Mouse (Mus musculus): ENCODE data around the gene Efcab5.
"Not testable (repeated sequence)": the region's sequence is repeated elsewhere in the genome, so short reads cannot be mapped to it uniquely, and the experiment has no call there.

Efcab5 gene

DNA sequence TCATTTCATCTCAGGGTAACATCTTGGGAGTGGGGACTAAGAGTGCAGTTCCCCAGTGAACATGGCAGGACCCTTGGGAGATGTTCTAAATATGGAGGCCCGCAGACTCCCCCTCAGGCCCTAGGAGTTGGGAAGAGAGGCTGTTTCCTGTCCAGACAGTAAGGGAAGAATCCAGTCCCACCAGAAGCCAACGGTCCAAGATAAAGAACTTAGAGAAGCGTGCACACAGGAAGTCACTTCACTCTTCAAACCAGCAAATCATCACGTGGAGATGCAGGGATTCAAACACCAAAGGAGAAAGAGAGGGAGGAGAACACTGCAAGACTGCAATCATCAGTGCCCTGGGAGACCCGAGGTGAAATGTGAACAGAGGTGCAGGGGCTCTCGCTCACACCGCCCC, 91.8 kb downstream of the Efcab5 start:
- no peak for DNase-seq (ENCODE audit: low read depth, low spot score)

DNA sequence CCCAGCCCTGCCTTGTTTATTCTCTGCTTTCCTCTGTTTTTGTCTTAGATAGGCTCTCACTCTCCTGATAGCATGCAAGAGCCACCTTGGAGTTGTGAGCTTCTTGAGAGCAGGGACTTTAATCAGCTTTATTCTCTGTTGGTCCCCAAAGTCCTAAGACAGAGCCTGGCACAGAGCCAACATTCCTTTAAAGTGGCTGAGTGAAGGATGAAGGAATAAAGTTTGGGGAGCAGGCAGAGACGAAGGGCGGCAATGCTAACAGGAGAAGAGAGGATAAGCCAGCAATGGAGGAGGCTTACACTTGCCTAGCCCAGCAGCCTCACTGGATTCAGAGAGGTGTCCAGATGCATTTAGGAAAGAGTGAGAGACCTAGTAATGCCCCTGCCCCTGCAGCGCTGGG, 92.2 kb downstream of the Efcab5 start:
- no peak for DNase-seq (ENCODE audit: low read depth, low spot score)

DNA sequence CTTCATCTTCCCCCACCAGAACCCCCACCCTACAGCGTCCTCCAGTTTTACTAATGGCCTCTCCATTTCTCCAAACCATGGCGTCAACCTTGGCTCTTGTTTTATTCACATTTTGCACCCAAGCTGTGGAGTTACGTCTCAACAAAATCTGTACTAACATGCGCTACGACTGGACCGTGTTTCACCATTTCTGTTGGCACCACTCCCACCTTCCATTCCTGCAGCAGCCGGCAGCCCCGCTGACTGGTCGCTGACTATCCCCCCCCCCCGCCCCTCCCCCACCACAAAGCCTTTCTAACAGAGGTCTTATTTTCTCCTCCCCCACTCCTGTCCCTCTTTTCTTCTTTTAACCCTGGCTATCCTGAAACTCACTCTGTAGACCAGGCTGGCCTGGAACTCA, 93.6 kb downstream of the Efcab5 start:
- no peak for DNase-seq (ENCODE audit: low read depth, low spot score)

DNA sequence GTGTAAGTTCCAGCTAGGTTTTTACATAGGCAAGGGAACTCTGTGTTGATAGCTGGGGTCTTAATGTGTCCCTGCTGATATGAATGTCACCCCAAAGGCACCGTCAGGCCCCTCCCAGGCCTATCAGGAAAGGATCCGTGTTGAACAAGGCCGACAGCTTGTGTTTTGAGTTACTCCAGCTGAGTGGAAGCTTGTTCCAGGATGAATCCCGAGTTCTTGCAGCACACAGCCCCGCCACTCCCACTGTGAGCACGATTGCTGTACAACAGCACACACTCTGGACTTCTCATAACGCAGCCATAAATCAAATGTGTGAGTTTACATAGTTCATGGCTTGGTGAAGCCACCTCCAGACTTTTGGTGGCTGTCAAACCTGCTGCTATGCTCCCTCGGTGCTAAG, 94.6 kb downstream of the Efcab5 start:
- no peak for DNase-seq (ENCODE audit: low read depth, low spot score)

DNA sequence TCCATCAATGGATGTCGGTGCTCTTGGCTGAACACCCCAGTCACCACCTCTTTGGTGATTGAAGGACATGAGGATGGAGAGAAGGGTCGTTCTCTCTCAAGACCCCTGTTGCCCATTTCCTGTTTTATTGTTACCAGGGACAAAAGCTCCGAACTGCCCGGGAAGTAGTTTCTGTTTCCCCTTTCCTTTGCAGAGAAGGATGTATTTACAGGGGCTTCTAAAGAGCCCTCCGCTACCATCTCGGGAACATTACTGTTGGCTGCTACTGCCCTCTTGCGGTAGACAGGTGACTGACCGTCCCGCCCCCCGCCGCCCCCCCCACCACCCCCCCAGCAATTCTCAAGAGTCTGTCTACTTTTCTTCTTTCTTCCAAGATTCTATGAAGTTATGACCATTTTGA, 95.6 kb downstream of the Efcab5 start:
- DNase-seq (ENCODE audit: low read depth, low spot score), result no peak

DNA sequence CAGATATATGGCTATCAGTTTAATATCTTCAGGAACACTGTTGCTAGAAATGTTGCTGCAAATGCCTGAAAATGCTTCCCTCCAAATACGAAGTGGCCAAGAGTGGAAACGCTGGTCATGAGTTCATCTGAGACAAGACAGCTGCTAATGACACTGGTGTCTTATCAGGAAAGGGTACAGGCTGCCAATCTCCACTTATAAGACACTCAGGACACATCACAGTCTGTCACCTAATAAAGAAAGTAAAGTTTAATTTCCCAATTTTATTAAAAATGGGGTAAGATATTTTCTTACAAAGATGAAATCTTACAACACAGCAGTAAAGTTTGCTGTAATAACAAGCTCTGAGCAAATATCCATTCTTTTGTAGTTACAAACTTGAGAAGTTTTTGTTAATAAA, 99.6 kb downstream of the Efcab5 start:
- no peak for DNase-seq (ENCODE audit: low read depth, low spot score)

DNA sequence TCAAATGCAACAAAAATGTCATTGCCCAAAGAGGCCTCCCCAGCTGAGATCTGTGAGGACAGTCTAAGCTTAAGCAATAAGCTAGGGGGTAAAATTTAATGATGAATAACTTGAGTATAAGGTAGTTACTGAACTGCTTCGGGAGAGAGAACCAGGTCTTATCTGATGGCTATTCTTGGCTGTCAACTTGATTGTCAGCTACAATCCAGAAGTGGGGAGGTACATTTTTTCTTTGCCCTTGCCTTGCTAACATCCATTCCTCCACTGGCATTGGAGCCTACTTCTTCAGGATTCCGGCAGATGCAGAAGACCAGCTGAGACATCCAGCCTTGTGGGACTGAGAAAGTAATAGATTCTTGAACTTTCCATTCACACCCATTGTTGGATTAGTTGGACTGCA, 101.8 kb downstream of the Efcab5 start:
- DNase-seq (ENCODE audit: low read depth, low spot score), result no peak

DNA sequence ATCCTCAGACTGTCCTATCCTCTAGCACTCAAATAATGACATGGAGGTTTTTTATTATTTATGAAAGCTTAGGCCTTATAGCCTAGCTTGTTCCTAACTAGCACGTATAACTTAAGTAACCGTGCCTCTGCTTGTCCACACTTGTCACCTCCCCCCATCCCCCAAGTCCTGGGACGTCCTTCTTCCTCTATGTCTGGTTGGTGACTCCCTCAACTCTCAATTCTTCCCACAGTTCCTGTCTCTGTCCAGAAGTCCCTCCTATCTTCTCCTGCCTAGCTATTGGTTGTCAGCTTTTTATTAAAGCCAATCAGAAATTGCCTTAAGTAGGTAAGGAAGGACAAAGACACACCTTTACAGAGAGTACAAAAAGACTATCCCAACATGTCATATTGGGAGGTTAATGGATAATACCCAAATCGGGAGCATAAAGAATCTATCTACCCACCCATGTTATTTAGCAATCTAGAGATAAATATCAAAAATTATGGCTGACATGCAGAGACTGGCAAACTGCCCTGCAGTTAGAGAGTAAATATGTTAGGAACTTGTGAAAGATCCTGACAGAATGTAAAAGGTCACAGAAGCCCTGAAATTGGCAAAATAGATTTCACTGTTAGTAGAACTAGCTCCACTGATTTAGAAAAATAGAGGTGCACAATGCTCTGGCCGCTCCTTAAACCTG, 104.6 kb downstream of the Efcab5 start:
- DNase-seq (ENCODE audit: low read depth, low spot score), result no peak

DNA sequence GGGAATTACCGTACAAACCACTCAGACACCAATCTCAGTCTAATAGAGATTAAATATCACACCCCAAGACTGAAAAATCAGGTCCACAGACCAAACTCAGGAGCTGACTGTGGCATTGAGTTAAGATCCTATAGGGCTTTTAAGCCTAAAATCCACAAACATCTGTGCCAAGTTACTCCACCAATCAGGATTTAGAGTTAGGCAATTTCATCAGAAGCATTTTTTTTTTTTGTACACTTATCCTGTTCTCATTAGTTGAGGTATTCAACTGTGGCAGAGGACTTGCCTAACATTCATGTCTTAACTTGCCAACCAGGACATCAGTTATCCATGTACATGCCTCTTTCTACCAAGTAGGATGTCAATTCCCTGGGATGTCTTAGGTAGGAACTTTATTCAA, 109.4 kb downstream of the Efcab5 start:
- no peak for DNase-seq (ENCODE audit: low read depth, low spot score)

DNA sequence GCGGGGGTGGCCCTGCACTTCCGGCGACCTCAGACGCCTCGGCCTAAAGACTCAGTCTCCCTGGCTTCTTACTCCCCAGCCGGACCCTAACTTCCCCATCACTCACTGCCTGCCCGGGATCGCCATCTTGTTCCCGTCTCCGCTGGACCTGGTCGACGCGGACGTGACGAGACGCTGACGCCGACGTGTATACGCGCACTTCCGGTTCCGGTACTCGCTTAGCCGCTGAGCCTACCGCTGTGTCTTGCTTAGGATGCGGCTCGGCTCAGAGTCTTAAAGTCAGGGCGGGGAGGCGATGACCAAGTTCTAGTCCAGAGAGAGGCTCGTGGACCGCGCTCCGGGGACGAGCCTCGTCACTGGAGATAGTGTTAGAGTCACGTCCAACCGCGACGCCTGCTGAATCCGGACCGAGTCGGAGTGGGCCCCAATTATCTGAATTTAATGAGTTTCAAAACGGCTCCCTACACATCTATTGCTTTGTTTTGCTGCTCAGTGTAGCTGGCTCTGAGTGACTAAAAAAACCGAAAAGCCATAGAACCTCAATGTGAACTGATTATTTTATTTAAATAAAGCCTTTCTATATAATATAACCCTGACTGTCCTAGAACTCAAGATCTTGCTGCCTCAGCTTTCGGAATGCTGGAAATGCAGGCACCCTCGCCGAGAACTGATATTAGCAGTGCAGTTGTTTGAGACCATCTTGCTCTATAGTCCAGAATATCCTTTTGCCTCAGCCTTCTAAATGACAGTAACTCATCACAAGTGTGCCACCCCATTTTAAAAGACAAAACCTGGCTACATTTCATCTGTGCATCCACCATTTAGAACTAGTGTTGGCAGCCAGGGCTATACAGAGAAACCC, 110.3 kb downstream of the Efcab5 start, which contains the start of gene Nsrp1:
TSS of gene Nsrp1 (minus strand) at position 163 of the 862 bp plus-strand sequence.
- peak; percentile 83 for DNase-seq (ENCODE audit: low read depth, low spot score)

DNA sequence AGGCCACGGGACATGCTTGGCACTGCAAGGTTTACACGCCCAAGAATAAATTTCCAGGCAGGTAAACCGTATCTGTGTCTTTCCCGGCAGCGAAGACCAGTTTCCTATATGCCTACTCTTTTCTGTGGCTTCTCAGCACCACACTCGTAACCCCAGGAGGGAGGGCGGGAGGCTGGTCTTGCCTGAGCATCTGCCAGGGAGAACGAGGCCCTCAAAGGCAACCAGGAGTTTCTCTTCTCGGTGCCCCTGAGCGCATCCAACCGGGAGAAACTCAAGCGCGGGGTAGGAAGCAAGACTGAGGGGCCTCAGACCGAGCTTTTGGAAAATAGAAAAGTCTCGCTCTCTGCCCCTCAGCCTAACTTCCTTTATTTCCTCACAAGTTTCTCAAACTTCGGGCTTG, 111.0 kb downstream of the Efcab5 start:
- DNase-seq (ENCODE audit: low read depth, low spot score), result no peak

DNA sequence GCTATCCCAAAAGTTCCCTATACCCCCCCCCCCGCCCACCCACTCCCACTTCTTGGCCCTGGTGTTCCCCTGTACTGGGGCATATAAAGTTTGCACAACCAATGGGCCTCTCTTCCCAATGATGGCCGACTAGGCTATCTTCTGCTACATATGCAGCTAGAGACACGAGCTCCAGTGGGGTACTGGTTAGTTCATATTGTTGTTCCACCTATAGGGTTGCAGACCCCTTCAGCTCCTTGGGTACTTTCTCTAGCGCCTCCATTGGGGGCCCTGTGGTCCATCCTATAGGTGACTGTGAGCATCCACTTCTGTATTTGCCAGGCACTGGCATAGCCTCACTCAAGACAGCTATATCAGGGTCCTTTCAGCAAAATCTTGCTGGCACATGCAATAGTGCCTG, 111.4 kb downstream of the Efcab5 start:
- DNase-seq (ENCODE audit: low read depth, low spot score), result not testable (repeated sequence)

DNA sequence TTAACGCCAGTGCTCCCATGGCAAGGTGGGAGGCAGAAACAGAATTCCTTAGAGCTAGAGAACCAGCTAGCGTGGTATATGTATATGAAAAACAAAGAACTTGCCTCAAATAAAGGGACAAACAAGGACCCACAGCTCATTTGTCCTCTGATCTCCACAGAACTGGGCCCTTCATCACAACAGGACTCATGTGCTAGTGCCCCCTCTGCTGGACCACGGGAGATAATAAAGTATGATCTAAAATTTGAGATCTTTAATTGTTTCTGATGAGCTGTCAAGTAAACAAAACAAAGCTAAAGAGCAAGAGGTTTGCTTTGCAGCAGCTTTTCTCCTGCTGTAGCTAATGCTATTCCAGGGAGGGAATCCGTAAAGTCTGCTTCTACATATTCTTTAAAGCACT, 118.0 kb downstream of the Efcab5 start:
- no peak for DNase-seq (ENCODE audit: low read depth, low spot score)

DNA sequence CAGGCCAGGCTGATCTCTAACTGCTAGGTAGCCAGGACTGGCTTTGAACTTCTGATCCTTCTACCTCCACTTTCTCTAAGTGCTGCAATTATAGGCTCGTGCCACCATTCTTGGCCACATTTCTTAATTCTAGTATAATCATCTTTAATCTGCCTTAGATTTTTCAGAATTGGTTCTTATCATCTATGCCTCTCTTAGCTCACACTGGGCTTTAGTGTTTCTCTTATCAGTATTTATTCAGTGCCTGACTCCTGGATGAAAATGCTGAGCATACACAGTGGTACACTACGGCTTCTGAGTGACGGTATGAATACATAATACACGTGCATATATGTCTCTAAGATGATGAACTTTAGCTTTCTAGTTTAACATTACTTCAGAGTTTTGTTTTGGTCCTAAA, 119.9 kb downstream of the Efcab5 start:
- no peak for DNase-seq (ENCODE audit: low read depth, low spot score)

DNA sequence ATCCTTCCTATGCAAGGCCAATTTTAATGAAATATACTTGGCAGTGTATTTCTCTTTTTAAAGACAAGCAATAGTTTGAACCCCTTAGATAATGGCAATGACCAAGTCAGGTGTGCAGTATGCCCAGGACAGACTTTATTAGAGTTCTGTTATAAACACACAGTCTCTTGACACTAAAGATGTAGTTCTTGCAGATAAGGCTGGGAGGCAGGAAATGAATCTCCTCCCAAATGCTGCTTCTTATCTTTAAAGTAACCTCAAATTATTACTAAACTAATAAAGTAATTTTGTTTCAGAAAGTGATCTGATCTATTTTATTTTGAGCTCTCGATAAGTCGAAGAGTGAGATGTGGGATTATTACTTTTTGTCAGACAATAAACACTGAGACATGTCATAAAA, 125.4 kb downstream of the Efcab5 start:
- DNase-seq (ENCODE audit: low read depth, low spot score), result no peak

DNA sequence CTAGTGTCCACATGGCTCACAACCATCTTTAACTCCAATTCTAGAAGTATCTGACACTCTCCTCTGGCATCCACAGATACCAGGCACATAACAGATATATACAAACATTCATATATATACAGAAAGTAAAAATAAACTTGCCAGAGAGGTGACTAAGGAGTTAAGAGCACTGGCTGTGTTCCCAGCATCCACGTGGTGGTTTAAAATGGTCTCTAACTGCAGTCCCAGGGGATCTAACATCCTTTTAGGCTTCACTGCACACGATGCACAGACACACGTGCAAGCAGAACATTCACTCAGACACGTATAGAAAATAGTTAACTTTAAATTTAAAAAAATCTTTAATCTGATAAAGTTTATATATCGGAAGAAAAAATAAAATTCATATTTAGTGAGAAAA, 126.8 kb downstream of the Efcab5 start:
- DNase-seq (ENCODE audit: low read depth, low spot score), result no peak

DNA sequence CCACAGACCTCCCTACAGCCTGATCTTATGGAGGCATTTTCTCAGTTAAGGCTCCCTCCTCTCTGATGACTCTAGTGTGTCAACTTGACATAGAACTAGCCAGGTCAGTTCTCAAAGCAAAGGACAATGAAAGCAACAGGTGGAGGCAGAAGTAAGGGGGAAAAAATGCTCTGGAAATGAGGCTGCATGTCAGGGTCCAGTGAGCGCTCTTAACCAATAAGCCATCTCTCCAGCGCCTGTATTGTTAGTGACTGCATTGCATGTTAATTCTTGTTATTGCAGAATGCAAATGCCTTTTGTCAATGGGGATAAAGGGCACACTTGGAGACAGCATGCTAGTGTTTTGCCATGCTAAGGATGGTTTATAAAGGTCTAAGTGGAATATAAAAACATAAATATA, 146.0 kb downstream of the Efcab5 start:
- DNase-seq (ENCODE audit: low read depth, low spot score), result no peak

DNA sequence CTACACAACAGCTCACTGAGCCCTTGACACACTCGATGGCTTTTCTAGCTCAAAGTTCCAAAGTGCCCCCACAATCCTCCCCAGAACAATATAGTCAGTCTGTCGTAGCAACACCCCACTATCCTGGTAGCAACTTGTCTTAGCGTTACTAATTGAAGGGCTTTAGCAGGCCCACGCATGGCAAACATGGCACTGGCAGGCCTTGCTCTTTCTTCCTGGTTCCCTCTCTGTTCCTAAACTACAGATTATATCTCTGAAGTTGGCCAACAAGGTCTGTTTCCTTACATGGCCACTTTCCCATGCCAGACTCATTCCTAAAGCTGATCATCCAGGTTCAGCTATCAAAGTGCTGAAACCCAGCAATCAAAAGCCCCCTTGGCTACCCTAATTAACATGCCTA, 146.9 kb downstream of the Efcab5 start:
- DNase-seq (ENCODE audit: low read depth, low spot score), result no peak
